Mouse (Mus musculus): ENCODE data around the gene Hoxd9.

Gene Hoxd9

DNA sequence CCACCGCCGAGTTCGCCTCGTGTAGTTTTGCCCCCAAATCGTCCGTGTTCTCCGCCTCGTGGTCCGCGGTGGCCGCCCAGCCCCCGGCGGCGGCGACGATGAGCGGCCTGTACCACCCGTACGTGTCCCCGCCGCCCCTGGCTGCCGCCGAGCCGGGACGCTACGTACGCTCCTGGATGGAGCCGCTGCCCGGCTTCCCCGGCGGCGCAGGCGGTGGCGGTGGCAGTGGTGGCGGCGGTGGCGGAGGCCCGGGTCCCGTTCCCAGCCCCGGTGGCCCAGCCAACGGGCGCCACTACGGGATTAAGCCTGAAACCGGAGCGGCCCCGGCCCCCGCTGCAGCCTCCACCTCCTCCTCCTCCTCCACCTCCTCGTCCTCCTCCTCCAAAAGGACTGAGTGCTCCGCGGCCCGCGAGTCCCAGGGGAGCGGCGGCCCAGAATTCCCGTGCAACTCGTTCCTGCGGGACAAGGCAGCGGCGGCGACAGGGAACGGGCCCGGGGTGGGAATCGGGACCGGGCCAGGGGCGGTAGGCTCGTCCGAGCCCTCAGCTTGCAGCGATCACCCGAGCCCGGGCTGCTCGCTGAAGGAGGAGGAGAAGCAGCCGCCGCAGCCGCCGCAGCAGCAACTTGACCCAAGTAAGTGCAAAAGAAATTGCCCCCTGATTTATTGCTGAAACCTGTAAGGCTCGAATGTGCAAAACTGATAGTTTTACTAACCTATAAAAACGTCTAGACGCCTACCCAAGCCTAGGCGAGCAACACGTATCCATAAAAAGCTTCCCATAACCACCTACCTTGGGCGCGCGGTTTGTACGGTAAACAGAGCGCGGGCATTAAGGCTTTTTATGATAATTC lies 900 bp downstream of the Hoxd9 start:
- no peak for DNase-seq (ENCODE audit: low spot score in 2 of 2)

DNA sequence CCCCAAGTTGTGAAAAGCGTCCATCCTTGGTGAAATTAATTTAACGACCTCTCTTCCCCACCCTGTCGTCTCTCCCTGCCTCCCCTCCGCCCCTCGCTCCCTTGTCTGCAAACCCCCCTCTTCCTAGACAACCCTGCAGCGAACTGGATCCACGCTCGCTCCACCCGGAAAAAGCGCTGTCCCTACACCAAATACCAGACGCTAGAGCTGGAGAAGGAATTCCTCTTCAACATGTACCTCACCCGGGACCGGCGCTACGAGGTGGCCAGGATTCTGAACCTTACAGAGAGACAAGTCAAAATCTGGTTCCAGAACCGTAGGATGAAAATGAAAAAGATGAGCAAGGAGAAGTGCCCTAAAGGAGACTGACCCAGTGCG lies 1.5 kb downstream of the Hoxd9 start:
- no peak for DNase-seq (ENCODE audit: low spot score in 2 of 2)

DNA sequence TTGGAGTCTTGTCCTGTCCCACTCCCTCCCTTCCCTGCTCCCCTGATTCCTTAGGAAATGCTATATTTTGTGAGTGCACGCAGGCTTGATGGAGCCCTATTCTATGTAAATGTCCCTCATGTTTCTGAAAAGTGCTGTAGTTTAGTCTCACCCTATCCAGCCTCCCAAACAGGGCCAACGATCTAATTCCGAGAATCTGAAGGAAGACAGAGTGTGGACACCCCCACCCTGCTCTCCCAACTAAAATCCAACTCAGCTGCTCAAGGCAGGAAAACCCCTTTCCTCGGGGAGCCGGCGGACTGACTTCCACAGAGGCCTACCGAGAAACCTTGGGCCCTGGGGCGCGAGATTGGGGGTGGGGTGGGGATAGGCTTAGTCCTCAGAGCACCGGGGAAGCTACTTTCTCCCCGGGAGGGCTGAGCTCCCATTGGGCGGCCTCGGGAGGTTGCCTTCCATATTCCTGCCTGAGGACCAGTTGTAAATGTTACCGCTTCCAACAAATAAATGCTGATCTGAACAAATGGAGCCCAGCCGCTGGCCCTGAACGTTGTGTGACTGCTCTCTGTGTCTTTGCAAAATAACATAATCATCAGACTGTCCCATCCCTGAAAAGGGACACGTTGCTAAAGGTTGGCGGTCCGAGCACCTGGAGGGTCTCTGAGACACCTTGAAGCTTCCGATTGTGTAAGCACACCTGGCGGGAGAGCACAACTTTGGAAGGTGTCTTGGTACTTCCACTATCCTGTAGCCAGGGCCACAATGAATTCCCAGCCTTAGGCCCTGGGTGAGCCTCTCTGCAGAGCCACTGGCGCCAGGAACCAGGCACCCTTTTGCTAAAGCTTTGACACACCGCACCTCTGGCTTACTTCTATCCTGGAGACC lies 2.4 kb downstream of the Hoxd9 start:
- no peak for DNase-seq (ENCODE audit: low spot score in 2 of 2)

DNA sequence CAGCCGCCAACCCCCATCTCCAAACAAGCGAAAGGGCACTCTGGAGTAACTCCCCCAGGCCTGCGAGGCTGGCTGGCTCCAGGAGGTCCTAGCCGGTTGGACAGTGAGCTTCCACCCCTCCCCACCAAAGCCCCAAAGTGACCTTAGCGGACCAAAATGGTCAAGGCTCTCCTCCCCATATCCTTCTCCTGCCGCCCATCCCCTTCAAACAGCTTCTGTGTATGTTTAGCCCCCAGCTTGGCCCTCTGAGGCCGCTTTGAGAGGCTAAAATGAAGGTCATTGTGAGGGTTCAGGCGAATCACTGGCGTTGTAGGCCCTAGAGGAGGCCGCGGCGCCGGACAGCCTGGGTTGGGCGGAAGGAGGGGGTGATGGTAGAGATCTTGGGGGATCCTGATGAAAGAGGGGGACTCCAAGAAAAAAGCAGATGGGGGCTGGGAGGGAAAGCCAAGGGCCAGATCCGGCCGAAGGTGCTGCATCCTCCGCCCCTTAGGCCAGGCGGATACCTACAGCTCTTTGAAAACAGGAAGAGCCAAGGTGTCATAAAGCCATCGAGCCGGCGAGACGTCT lies 3.1 kb downstream of the Hoxd9 start:
- DNase-seq (ENCODE audit: low spot score in 2 of 2): no peak

DNA sequence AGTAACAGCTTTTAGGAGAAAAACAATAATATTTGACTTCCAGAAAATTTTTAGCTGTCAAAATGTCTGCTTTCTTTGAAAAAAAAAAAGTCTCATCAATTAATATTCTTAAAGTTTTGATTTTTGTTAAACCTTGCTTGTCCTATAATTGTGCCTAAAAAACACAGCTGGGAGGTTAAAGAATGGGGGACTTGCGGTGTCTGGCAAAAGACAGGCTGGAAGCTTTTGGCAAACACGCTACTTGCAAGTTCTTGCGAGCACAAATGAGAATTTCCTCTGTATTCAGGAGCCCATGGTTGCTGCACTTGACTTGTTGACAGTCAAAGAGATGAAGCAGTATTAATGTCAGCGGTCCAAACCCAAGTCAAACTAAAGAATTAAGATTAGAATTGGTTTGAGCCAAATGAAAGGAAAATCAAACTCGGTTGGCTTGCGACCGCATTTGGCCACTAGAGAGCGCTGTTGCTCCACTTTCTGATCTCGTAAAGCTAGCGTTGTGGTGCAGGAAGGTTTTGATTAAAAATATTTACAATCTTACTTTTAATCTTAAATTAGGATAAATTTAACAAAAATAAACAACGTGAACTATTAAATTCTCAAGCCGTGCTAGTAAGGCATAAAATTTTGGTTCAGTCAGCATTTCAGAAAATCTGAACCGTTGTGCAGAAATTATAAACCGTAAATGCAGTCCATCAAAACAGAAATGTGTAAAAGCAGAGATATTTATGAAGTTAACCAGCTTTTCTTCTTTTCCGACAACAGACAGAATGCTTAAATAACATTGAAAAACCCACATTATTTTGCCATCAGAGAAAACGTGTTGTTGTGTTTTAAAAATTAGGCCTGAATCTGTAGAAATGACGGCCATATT lies 4.7 kb downstream of the Hoxd9 start:
- DNase-seq (ENCODE audit: low spot score in 2 of 2): peak; percentile 84 to 89

DNA sequence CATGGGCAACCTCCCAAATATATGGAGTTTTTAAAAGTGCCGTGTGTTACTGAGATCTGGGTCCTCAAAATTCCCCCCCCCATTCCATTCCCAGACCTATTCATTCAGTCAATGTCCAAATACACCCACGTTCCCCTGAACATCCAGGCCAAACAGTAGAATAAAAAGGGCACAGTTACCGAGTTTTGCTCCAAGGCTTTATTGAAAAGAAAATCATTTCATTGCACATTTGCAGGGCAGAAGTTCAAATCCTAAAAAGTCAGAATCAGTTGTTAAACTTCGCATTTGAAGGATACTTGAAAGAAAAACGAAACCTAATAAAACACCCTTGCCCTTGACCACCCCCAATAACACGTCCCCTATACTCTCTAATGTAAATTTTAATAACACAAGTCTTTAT lies 5.3 kb downstream of the Hoxd9 start:
- no peak for DNase-seq (ENCODE audit: low spot score in 2 of 2)

- DNase-seq (ENCODE audit: low spot score in 2 of 2): no peak
Measured at GRCm38 (mm10) chr2:74703317-74703716, 5.8 kb downstream of the Hoxd9 start.

GRCm38 (mm10) chr2:74703720-74704392 lies 6.3 kb downstream of the Hoxd9 start:
- no peak for DNase-seq (ENCODE audit: low spot score in 2 of 2)

- DNase-seq (ENCODE audit: low spot score in 2 of 2): no peak
Measured at GRCm38 (mm10) chr2:74704393-74704998, 7.0 kb downstream of the Hoxd9 start, which contains the start of gene Hoxd8. TSS of gene Hoxd8 (plus strand) at chr2:74704615.

GRCm38 (mm10) chr2:74704999-74705466 lies 7.5 kb downstream of the Hoxd9 start:
- DNase-seq (ENCODE audit: low spot score in 2 of 2): no peak

DNA sequence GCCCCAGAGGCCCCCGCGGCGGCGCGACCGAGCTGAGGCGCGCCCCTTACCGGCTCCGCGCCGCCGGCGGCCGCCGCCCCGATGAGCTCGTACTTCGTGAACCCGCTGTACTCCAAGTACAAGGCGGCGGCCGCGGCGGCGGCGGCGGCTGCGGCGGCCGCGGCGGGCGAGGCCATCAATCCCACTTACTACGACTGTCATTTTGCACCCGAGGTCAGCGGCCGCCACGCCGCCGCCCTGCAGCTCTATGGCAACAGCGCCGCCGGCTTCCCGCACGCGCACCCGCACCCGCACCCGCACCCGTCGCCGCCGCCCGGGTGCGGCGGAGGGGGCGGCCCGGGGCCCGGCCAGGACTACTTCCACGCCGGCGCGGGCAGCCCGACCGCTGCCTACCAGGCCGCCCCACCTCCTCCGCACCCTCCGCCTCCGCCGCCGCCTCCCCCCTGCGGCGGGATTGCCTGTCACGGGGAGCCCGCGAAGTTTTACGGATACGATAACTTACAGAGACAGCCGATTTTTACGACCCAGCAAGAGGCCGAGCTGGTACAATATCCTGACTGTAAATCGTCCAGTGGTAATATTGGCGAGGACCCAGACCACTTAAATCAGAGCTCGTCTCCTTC lies 8.1 kb downstream of the Hoxd9 start:
- DNase-seq (ENCODE audit: low spot score in 2 of 2): no peak

GRCm38 (mm10) chr2:74706393-74706960 lies 8.9 kb downstream of the Hoxd9 start:
- DNase-seq (ENCODE audit: low spot score in 2 of 2): no peak

DNA sequence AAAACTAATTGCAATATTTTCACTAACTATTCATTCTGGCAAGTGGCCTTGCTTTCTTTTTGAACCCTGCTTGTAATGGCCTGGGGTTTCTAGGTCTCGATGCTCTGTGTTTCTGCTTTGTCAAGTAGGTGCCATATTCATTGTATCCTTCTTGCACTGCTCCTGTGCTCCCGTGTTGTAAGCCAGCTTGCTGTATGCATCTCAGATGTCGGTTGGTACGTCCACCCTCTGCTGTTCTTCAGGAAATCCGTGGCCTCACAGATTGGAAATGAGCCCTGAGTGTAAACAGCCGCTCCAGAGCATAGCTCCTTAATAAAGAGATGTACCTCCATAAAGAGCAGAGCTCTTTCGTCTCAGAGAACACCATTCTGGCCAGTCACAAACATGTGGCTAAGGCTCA lies 10.1 kb downstream of the Hoxd9 start:
- DNase-seq (ENCODE audit: low spot score in 2 of 2): no peak

DNA sequence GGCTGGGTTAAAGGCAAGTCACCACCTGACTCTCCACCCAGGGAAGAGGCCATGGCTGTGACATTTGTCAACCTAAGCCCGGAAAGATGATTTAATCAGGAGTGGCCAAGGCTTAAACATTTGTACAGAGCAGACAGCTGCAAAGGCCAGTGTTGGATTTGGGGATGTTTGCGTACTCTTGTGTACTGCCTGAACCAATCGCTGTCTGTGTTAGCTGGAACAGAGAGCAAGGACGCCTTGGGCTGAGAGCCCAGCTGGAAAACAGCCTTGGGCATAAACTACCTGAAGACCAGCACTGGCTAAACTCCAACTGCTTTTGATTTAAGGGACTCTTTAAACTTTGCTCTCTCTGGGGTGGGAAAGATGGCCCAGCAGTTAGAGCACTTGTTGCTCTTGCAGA lies 11.1 kb downstream of the Hoxd9 start:
- no peak for DNase-seq (ENCODE audit: low spot score in 2 of 2)

DNA sequence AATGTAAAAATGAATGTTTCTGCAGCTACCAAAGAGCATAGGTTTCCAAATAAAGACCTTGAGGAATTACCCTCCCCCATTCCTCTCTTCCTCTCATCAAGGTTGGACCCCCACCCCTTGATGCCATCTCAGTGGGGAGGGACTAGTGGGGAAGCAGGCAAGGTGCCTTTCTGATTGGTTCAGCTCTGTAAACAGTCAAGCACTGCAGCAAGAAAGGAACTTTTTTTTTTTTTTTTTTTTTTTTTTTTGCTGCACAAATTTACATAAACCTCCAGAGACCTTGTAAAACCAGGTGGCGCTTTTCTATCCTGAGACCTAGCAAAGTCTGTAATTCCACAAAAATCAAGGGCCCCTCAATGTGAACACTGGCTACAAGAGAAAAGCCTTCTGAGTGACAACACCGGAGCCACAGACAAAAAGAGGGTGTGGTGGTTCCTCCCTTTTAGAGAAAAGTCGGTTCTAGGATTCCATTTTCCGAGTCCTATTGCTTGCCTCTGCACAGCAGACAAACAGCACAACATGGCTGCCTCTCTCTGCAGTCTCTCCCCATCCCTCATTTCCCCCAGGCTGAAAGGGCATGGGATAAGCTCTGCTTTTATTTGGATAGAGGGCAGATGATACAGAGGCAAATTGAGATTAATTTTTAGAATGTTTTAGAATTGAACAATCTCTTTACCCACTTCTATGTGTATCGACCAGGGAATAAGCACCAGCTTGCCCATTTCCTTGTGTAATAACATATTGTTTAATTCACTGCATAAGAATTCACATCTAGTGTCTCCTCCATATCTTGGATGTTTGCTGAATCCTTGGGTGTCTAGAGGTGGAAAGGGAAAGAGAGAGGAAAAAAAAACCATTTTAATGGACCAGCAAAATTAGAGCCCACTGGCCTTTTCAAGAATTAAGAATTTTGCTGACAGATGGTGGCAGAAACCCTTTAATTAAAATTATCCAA lies 12.2 kb downstream of the Hoxd9 start:
- DNase-seq (ENCODE audit: low spot score in 2 of 2): no peak

GRCm38 (mm10) chr2:74710929-74711543 lies 13.5 kb downstream of the Hoxd9 start:
- no peak for DNase-seq (ENCODE audit: low spot score in 2 of 2)

GRCm38 (mm10) chr2:74711721-74712621 lies 14.4 kb downstream of the Hoxd9 start, which contains the start of the genes Hoxd3 and Hoxd4:
TSS of gene Hoxd3 (plus strand) at chr2:74711927.
TSS of gene Hoxd4 (plus strand) at chr2:74711929.
- no peak for DNase-seq (ENCODE audit: low spot score in 2 of 2)
